Mouse (Mus musculus) embryonic facial prominence, embryonic 11.5 days (tissue): ENCODE results near the gene Rapgef1. TPM values are rescaled to one million over a fixed set of nuclear protein-coding genes. Genes with fewer than 3 reads are reported as not detected.

Experiments
- ATAC-seq: fragments of 200-750 bp; cut with Nextera tagmentation; replicated peaks from 2 replicates; pipeline ENCODE4 v1.8.0; 2017; ENCODE audit warnings: low read depth; ENCODE audit not compliant: insufficient number of reproducible peaks, low FRiP score, low TSS enrichment
- DNase-seq: peaks from one replicate; pipeline ENCODE4 v3.0.0-alpha.2; 2015; ENCODE audit warnings: low spot score
- H3K27ac ChIP-seq: fragments of 300-500 bp; sonication (generic); replicated peaks from 2 replicates; pipeline ENCODE4 v1.5.1; 2014; ENCODE audit warnings: mild to moderate bottlenecking, low read depth, low read length, control low read depth
- H3K27me3 ChIP-seq: fragments of 300-500 bp; sonication (generic); 2 replicates; pipeline ENCODE4 v1.6.1; 2014; ENCODE audit warnings: mild to moderate bottlenecking, low read length, moderate library complexity, mixed read lengths; ENCODE audit not compliant: control insufficient read depth, insufficient read depth
- H3K36me3 ChIP-seq: fragments of 300-500 bp; sonication (generic); replicated peaks from 2 replicates; pipeline ENCODE4 v1.6.1; 2014; ENCODE audit warnings: low read depth, mild to moderate bottlenecking, low read length, moderate library complexity, mixed read lengths; ENCODE audit not compliant: control insufficient read depth, insufficient read depth
- H3K4me1 ChIP-seq: fragments of 300-500 bp; sonication (generic); 2 replicates; pipeline ENCODE4 v1.6.1; 2014; ENCODE audit warnings: low read length, mixed read lengths; ENCODE audit not compliant: control insufficient read depth, insufficient read depth
- H3K4me2 ChIP-seq: fragments of 300-500 bp; sonication (generic); 2 replicates; pipeline ENCODE4 v1.6.1; 2014; ENCODE audit warnings: low read depth, mild to moderate bottlenecking, control low read depth, low read length, moderate library complexity
- H3K4me3 ChIP-seq: fragments of 300-500 bp; sonication (generic); 2 replicates; pipeline ENCODE4 v1.5.1; 2014; ENCODE audit warnings: low read depth, low read length, control low read depth
- H3K9ac ChIP-seq: fragments of 300-500 bp; sonication (generic); replicated peaks from 2 replicates; pipeline ENCODE4 v1.6.1; 2014; ENCODE audit warnings: mild to moderate bottlenecking, control low read depth, low read length
- H3K9me3 ChIP-seq: fragments of 300-500 bp; sonication (generic); replicated peaks from 2 replicates; pipeline ENCODE4 v1.6.1; 2016; ENCODE audit warnings: mild to moderate bottlenecking, low read length, inconsistent platforms, mixed read lengths; ENCODE audit not compliant: control insufficient read depth
- WGBS: fragments of 180-500 bp; shearing (Covaris S2); extraction: QIAGEN DNeasy Blood & Tissue Kit; methylation state at CpG from one replicate; pipeline ENCODE4 v1.1.7; 2014; 5-methylcytosine and 5-hydroxymethylcytosine counted together
- polyA plus RNA-seq: library from polyadenylated mRNA; unstranded; fragments of >200 nt; fragmentation: Nextera tagmentation; extraction: Ambion mirVana; gene quantifications from 2 replicates; pipeline ENCODE4 v1.2.1, GENCODE M21; 2014

Rapgef1 gene
- polyA plus RNA-seq, 1 experiment from 2014 or later = 14.0 TPM

DNA sequence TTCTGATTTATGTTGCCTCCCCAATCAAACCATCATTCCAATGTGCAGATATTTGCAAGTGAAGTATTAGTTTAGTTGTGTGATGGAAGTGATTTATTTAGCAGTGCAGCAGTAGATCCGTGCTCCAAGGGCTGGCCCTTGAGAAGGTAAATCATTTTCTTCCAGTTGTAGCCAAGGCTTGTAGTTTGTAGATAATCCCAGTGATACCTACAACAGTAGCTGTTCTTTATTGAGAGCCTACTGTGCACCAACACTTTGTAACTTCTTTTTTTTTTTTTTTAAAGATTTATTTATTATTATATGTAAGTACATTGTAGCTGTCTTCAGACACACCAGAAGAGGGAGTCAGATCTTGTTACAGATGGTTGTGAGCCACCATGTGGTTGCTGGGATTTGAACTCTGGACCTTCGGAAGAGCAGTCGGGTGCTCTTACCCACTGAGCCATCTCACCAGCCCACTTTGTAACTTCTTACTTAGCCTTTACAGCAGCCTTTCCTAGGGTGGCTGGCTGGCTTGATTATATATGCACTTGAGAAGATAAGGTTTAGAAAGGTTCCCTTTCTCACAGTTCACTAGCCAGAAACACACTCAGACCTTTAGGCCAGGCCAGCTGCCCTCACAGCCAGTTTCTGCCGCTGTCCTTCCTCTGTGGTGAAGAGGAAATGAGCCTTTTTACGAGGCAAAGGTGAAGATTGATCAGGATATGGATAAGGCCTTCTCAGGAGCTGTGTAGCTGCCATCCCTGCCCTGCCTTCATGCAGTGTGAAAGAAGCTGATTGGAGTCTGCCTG is 20.6 kb downstream of the Rapgef1 start:
- Histone ChIP-seq H3K27ac (no peak overlapping the region), H3K36me3 (no peaks in the 10 kb centered on the region), H3K4me1 (no peaks in the 10 kb centered on the region), H3K9me3 (no peaks in the 10 kb centered on the region), H3K4me3 (no peak overlapping the region), H3K27me3 (no peaks in the 10 kb centered on the region), H3K4me2 (no peak overlapping the region), H3K9ac (no peak overlapping the region)
- no peak for DNase-seq
- no peak for ATAC-seq
- 81% methylated on average over 5 of the region's 5 CpGs for WGBS

DNA sequence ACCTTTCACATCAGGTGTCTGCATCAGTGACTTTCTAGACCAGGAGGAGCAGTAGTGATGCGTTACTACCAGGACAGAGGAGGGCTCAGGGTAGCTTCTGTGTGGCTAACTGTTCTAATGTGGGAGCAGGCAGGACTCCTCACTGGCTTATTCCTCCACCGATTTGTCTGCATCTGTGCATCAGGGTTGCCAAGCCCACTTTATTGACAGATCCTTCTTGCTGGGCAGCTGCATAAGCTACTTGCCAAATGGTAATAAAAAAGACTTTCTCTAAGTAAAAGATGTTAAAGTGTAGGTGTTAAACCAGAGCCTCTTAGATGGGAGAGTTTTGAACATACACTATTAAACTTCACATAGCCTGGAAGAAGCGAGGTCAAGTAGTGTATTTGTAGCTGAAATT is 22.2 kb downstream of the Rapgef1 start:
- no peaks in the 10 kb centered on the region for H3K9me3 ChIP-seq
- no peaks in the 10 kb centered on the region for H3K27me3 ChIP-seq
- no peak overlapping the region for H3K9ac ChIP-seq
- 91% methylated on average over 3 of the region's 3 CpGs for WGBS
- no peak overlapping the region for H3K4me2 ChIP-seq
- H3K36me3 ChIP-seq = no peaks in the 10 kb centered on the region
- H3K4me1 ChIP-seq = no peaks in the 10 kb centered on the region
- ATAC-seq = no peak
- H3K4me3 ChIP-seq = no peak overlapping the region
- no peak for DNase-seq
- H3K27ac ChIP-seq = no peak overlapping the region

DNA sequence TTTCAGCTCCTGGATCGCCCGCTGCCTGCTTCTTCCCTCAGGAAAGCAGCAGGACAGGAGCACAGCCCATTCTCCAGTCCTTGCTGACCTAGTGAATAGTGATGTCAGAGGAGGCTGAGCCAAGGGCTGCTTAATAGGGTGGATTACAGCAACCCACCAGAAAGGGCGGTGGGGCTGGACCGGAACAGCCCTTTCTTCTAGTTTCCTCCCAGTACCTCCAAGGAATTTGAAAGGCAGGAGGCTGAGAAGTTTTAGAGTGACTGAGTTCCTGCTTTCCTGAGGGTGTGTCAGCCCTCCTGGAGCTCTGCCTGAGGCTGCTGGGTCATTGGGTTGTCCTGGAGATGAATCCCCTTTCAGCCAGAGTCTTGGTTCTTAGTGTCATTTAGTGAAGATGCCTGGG is 23.9 kb downstream of the Rapgef1 start:
- no peaks in the 10 kb centered on the region for H3K27me3 ChIP-seq
- WGBS = 65% methylated on average over 4 of the region's 4 CpGs
- H3K4me2 ChIP-seq = no peak overlapping the region
- no peak overlapping the region for H3K27ac ChIP-seq
- ATAC-seq = no peak
- DNase-seq = no peak
- H3K4me1 ChIP-seq = no peaks in the 10 kb centered on the region
- H3K9ac ChIP-seq = no peak overlapping the region
- no peak overlapping the region for H3K4me3 ChIP-seq
- no peaks in the 10 kb centered on the region for H3K9me3 ChIP-seq
- no peaks in the 10 kb centered on the region for H3K36me3 ChIP-seq

DNA sequence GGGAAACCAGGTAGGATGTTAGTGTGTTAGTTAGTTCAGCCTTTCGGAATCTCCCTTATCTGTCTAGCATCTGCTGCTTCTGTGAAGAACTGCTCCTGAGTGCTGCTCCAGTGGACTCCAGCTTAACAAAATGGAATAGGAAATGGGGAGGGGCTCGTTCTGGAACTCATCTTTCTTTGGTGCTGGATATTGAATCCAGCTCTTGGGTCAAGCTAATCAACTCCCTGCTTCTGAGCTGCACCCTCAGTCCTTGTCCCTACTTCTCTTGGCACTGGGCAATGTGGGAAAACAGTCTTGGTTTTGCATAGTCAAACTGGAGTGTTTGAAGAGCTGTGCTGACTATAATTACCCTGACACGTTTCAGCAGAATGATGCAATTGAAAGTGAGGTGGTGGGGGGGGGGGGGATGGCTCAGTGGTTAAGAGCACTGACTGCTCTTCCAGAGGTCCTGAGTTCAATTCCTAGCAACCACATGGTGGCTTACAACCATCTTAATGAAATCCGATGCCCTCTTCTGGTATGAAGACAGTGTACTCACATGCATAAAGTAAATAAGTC is 25.6 kb downstream of the Rapgef1 start:
- H3K4me2 ChIP-seq = no peak overlapping the region
- WGBS = 70% methylated on average over 4 of the region's 4 CpGs
- no peak overlapping the region for H3K9ac ChIP-seq
- no peaks in the 10 kb centered on the region for H3K36me3 ChIP-seq
- no peaks in the 10 kb centered on the region for H3K4me1 ChIP-seq
- ATAC-seq = no peak
- no peaks in the 10 kb centered on the region for H3K9me3 ChIP-seq
- no peaks in the 10 kb centered on the region for H3K27me3 ChIP-seq
- H3K27ac ChIP-seq = no peak overlapping the region
- no peak overlapping the region for H3K4me3 ChIP-seq
- DNase-seq = no peak

DNA sequence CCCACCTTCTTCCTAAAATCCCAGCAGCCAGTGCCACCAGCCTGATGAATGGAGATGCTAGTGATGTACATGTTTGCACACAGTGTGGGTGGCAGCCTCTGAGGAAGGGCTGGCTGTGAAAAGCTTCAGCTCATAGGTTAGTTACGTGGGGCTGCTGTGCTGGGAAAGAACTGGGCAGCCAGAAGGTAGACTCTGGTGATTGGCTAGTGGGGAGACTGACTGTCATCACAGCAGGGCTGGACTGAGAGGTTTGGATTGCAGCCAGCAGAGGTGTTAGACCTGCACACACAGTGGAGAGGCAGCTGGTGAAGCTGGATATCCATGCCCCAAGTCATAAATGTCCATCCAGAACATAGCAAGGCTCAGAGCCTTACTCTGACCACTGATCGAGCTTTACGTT is 27.1 kb downstream of the Rapgef1 start:
- Histone ChIP-seq H3K27ac (no peak overlapping the region), H3K4me2 (no peak overlapping the region), H3K9me3 (no peaks in the 10 kb centered on the region), H3K9ac (no peak overlapping the region), H3K36me3 (no peaks in the 10 kb centered on the region), H3K4me3 (no peak overlapping the region), H3K27me3 (no peaks in the 10 kb centered on the region), H3K4me1 (no peaks in the 10 kb centered on the region)
- DNase-seq (no peak), ATAC-seq (no peak)
- 84% methylated on average over 3 of the region's 3 CpGs for WGBS

DNA sequence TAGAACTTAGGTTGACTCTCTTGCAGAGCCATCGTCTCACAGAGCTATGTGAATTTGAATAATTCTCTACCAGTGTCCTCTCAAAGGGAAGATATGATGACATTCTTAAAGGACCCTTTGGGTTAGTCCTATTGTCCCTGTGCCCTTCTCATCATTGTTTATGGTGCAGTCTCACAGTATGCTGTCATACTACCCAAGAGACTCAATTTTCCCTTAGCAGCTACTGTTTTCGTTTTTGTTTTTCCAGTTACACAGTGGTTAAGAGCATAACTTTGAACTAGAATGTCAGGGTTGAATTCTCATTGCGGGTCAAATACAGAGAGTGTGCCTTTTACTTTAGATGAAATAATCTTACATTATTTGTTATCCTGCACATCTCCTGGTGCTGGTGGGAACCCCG is 27.6 kb downstream of the Rapgef1 start:
- Histone ChIP-seq H3K4me3 (no peak overlapping the region), H3K27me3 (no peaks in the 10 kb centered on the region), H3K9ac (no peak overlapping the region), H3K27ac (no peak overlapping the region), H3K9me3 (no peaks in the 10 kb centered on the region), H3K36me3 (no peaks in the 10 kb centered on the region), H3K4me2 (no peak overlapping the region), H3K4me1 (no peaks in the 10 kb centered on the region)
- WGBS = 92% methylated on average over 4 of the region's 4 CpGs
- ATAC-seq = no peak
- no peak for DNase-seq

DNA sequence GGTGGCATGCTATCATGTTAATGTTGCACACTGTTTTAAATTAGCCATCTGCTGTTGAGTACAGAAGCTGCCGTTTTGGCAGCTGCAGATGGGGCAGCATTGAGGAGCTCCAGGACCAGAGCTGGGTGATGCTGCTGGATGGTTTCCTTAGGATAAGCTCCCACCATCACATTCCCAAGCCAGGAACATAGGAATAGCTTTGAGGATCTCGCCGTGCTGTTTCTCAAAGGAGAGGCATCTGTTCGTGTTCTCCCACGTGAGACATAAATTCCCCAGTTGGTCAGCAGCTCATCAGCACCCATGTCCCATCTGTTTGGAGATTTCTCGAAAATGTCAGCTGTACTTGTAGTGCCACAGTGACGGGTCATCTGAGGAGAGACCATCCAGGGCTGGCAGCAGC is 28.3 kb downstream of the Rapgef1 start:
- Histone ChIP-seq H3K9ac (no peak overlapping the region), H3K36me3 (no peaks in the 10 kb centered on the region), H3K4me2 (no peak overlapping the region), H3K9me3 (no peaks in the 10 kb centered on the region), H3K27me3 (no peaks in the 10 kb centered on the region), H3K4me1 (no peaks in the 10 kb centered on the region), H3K4me3 (no peak overlapping the region), H3K27ac (no peak overlapping the region)
- no peak for ATAC-seq
- no peak for DNase-seq
- 84% methylated on average over 7 of the region's 7 CpGs for WGBS

DNA sequence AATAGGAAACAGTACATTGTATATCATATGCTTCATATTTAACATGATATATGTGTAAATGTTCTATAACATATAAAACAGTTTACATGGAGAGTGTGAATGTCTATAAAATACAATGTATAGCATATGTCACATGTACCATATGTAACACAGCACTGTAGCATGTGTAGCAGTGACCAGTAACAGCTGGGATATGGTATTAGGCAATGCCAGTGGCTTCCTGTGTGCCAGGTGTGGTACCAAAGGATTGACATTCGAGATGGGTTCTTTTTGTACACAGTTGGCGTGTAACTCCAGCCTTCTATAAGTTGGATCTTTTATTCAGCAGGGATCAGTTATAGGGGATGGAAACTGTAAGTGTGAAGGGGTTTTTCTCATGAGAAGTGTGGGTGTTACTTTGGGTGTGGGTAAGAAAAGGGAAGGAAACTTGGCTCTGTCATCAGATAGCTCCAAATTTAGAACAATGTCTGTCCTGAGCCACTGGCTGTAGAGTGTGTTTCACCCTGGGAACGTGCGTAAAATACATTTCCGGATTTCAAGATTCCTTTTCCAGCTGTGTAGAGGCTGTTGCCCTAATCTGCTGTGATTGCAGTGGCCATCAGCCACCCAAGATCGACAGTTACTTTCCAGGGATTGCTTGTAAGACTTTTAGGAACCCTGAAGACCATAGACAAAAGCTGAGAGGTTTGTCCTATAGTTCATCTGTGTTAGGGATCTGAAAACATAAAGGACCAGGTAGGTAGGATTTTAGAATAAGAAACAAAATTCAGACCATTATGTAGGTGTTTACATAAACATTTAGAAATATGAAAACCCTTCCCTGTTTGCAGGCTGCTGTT is 29.7 kb downstream of the Rapgef1 start:
- Histone ChIP-seq H3K27ac (no peak overlapping the region), H3K4me1 (no peaks in the 10 kb centered on the region), H3K4me2 (no peak overlapping the region), H3K9me3 (no peaks in the 10 kb centered on the region), H3K36me3 (no peaks in the 10 kb centered on the region), H3K9ac (no peak overlapping the region), H3K27me3 (no peaks in the 10 kb centered on the region), H3K4me3 (no peak overlapping the region)
- no peak for ATAC-seq
- WGBS = 87% methylated on average over 6 of the region's 6 CpGs
- no peak for DNase-seq
